Mouse (Mus musculus) large intestine, adult 2 months (tissue): ENCODE measurements around the gene Spo11. TPM values are rescaled to one million over a fixed set of nuclear protein-coding genes. Genes with fewer than 3 reads are reported as not detected.

Experiments used
- DNase-seq: peaks from one replicate; pipeline ENCODE4 v3.0.0-alpha.2; 2012; ENCODE audit warnings: low read depth, low spot score
- WGBS: fragments of 180-500 bp; shearing (Covaris S2); methylation state at CpG from one replicate; pipeline ENCODE4 v1.1.7; 2018; 5-methylcytosine and 5-hydroxymethylcytosine counted together
- polyA plus RNA-seq: library from polyadenylated mRNA; depleted of rRNA; stranded (reverse); fragments of >200 nt; gene quantifications from 2 replicates; pipeline ENCODE4 v1.2.3, GENCODE M21; 2012

Gene Spo11
- polyA plus RNA-seq, 1 experiment, result 0.63 TPM

- WGBS, result 51% methylated on average over 11 of the region's 11 CpGs
- DNase-seq, result no peak
Measured at GRCm38 (mm10) chr2:172950722-172951121, 26.8 kb upstream of the Spo11 start.

GRCm38 (mm10) chr2:172951976-172952375 is 25.5 kb upstream of the Spo11 start:
- 86% methylated on average over 2 of the region's 2 CpGs for WGBS
- DNase-seq, result no peak

DNA sequence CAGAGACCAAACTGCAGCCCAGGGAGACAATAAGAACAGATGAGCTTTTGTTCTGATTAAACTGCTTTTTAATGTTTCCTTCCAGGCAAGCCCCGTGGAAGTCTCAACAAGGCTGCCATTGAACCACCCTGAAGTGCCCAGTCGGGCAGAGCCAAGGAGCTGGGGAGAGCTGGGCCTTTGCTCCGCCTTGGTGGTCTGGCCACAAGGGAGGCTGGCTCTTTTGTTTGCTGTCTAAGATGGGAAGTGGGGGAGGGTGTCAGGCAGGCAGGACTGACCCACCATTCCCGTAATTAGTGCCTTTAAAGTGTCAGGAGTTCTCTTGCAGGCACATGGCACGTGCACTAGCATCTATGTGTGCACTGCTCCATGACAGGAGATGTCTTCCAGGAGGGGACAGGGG is 18.9 kb upstream of the Spo11 start:
- 44% methylated on average over 5 of the region's 5 CpGs for WGBS
- DNase-seq, result no peak

- 53% methylated on average over 13 of the region's 13 CpGs for WGBS
- no peak for DNase-seq
Measured at GRCm38 (mm10) chr2:172959006-172959768, 18.3 kb upstream of the Spo11 start.

- WGBS, result 86% methylated on average over 3 of the region's 3 CpGs
- DNase-seq, result no peak
Measured at GRCm38 (mm10) chr2:172960350-172960749, 17.1 kb upstream of the Spo11 start.

DNA sequence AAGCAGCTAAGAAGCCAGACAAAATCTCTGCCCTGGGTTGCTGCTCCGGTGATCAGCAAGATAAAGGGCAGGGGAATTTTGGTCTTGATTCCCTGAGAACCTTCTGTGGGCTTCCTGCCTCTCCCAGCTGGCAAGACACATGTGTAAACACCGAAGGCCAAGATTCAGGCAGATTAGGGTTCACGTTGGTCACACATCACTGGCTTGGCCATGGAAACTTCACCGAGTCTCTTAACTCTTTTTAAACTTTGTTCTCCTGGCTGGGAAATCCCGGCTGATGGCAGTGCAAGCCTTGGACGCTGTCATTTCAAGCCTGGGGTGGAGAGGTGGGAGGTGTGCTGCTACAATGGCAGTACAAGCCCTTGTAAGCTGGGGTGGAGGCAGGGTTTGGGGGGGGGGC is 16.3 kb upstream of the Spo11 start:
- DNase-seq, result no peak
- 51% methylated on average over 6 of the region's 6 CpGs for WGBS

DNA sequence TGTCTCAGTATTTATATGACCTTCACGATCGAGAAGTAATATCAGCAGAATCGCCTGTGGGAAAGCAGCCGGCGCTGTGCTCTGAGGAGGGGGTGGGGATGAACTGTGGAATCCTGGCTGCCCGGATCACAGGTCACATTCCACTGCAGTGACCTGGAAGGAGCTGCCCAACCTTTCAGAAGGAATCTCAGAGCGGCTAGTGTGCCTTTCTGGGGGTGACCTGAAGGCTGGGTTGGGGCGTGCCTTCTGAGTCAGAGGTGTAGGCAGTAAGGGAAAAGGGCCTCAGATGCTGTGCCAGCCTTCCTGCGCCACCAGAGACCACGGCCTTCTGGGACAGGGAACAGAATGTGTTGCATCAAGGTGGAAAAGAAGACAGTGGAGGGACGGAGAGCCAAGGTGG is 12.3 kb upstream of the Spo11 start:
- 29% methylated on average over 11 of the region's 11 CpGs for WGBS

GRCm38 (mm10) chr2:172966480-172966879 is 11.0 kb upstream of the Spo11 start:
- WGBS, result 76% methylated on average over 5 of the region's 5 CpGs
- no peak for DNase-seq

More for the DNA sequence above, 12.3 kb upstream of the Spo11 start:
- no peak for DNase-seq

- 87% methylated on average over 2 of the region's 2 CpGs for WGBS
- no peak for DNase-seq
Measured at GRCm38 (mm10) chr2:172971865-172972264, 5.6 kb upstream of the Spo11 start.

DNA sequence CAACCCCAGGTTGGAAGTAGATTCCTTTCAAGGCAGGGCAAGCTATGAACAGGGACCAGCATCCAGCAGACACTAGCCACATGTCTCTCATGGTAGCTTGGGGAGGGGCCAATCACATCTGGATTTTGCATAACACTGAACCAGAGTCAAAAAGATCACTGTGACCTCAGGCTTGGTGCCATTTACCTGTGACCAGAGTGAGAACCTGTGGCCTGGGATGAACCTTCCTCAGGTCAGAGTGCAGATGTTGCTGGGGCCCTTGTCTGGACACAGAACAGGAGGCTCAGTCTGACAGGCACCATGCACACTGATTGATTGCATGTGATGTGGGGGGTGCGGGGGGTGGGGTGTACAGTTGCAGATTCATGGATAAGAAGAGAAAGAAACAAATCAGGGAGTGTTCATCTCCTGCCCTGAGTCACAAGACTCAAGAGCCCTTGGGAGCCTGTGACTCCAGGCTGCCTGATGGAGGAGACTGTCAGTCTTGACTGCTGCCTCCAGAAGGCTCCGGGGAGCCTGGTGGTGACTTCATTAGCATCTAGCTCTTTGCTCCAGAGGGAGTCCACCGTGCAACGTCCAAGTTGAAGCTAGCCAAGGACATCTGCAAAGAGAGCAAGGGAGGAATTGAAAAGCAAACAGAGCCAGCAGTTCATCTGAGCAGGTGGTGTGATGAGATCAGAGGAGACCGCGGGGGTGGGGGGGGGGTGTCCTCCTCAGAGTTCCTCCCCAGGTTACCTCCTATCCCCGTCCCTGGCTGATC is 3.5 kb upstream of the Spo11 start:
- 13% methylated on average over 7 of the region's 7 CpGs for WGBS
- no peak for DNase-seq

GRCm38 (mm10) chr2:172974701-172975100 is 2.8 kb upstream of the Spo11 start:
- 54% methylated on average over 7 of the region's 7 CpGs for WGBS
- DNase-seq, result no peak

- DNase-seq, result no peak
- WGBS, result 83% methylated on average over 6 of the region's 6 CpGs
Measured at GRCm38 (mm10) chr2:172975159-172975558, 2.3 kb upstream of the Spo11 start.

DNA sequence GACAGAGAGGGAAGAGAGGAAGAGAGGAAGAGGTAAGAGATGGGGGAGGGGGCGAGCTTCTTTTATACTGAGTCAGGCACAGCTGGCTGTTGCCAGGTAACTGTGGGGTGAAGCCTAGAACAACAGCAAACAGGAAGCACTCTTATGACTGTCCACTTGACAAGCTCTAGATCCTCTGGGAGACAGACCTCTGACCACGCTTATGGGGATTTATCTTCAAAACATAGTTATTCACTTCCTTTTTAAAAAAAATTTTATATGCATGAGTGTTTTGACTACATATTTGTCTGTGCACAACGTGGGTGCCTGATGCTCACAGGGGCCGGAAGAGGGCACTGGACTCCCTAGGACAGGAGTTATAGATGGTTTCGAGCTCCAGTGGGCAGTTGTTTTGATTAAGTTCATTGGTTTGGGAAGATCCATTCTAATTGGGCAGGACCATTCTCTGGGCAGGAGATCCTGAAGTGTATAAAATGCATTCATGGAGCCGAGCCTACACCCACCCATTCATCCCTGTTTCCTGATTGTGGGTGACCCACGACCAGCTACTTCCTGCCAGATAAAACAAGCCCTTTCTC is 750 bp upstream of the Spo11 start:
- DNase-seq, result no peak
- 36% methylated on average over 7 of the region's 7 CpGs for WGBS

GRCm38 (mm10) chr2:172978131-172978633 is 682 bp downstream of the Spo11 start:
- WGBS, result 63% methylated on average over 4 of the region's 4 CpGs
- DNase-seq, result no peak

DNA sequence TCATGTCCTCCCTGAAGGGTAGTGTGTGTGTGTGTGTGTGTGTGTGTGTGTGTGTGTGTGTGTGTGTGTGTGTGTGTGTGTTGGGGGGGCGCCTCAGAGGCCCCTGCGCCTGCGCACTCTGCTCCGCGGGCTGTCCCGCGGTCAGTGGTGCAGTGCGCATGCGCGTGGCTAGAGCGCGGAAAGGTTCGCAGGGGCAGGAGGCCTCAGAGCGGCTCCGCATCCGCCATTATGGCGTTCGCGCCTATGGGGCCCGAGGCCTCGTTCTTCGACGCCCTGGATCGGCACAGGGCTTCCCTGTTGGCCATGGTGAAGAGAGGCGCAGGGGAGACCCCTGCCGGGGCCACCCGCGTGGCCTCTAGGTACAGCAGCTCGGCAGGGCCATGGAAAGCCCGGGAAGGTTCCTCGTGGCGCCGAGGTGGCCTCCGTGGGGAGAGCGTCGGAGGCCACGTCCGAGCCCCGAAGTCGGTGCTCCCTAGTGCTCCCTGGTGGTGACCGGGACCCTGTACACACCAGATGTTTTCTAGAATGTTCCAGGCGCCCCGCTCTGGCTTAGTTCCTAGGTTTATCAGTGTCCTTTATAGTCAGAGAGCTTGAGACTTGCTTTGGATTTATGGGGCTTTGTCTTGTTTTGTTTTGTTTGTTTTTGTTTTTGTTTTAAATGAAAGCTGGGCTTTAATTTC is 2.3 kb downstream of the Spo11 start:
- DNase-seq, result no peak
- 94% methylated on average over 43 of the region's 43 CpGs for whole genome bisulfite sequencing

- DNase-seq, result peak; percentile 48
- 35% methylated on average over 9 of the region's 9 CpGs for WGBS
Measured at GRCm38 (mm10) chr2:172982776-172983561, 5.5 kb downstream of the Spo11 start.

DNA sequence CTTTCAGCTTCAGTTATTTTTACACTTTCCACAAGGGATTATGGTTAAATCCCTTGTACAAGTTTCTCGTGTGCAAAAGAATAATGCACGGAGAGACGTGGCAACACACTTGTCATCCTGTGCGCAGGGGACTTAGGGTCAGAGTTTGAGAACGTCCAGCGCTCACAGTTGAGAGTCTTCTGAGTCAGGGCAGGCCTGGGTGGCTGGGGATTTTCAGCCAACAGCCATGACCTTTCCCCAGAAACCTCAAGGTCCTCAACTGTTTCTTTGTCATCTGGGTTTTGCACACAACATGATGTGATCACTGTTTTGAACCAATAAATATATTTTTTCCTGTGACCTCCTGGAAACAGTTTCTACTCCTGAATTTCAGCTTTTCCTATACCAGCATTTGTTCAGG is 12.7 kb downstream of the Spo11 start:
- 79% methylated on average over 6 of the region's 6 CpGs for WGBS
- no peak for DNase-seq

- DNase-seq, result no peak
- WGBS, result 18% methylated on average over 4 of the region's 4 CpGs
Measured at GRCm38 (mm10) chr2:172996207-172996606, 18.7 kb downstream of the Spo11 start.

DNA sequence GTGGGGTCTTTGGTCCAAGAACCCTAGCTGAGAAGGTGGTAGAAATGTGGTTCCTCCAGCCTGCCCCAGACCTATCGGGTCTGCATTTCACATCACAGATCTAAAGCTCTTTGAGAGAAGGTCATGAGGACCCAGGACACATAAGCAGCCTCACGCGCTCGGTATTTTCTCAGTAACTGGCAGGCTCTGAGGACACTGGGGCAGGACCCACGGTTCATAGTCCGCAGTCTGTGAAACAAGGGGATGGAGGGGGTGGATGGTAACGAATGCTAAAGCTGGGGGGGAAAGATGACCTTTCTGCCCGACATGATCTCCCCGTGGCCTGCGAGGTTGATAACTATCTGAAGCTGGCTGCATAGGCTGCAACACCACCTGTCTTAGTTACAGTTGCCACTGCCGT is 20.2 kb downstream of the Spo11 start:
- WGBS, result 62% methylated on average over 11 of the region's 11 CpGs
- DNase-seq, result no peak
